Mouse (Mus musculus): ENCODE measurements around the gene Patl2.

GRCm38 (mm10) chr2:122147508-122148241 is 38.3 kb downstream of the Patl2 start, which contains the start of gene B2m:
- TF ChIP-seq CTCF (IDR thresholded peaks at IDR 0.05; ENCODE audit: insufficient read depth, low read depth, low read length) (no peak), POLR2A (IDR thresholded peaks at IDR 0.05; ENCODE audit: insufficient read depth, low read depth, low read length) (peak; percentile 96)

Measured in olfactory bulb, adult 2 months (tissue).